Mouse (Mus musculus) frontal cortex, postnatal 10 days (tissue): ENCODE measurements around the gene Rps6kl1.

Experiments
- DNase-seq, 2 experiments: peaks; one replicate each; pipeline ENCODE4 v3.0.0; 2022; ENCODE audit warnings: low spot score in 2 of 2, mixed read lengths in 1 of 2

The Rps6kl1 gene

GRCm38 (mm10) chr12:85151002-85151774 lies at the start of gene Rps6kl1:
Gene Rps6kl1, minus strand, starts transcription at chr12:85151264.
- peak; percentile 72 to 74 for DNase-seq

- DNase-seq, result no peak
Measured at GRCm38 (mm10) chr12:85199954-85200353, 48.9 kb upstream of the Rps6kl1 start.

GRCm38 (mm10) chr12:85197936-85198335 lies 46.9 kb upstream of the Rps6kl1 start:
- DNase-seq, result no peak

- no peak for DNase-seq
Measured at GRCm38 (mm10) chr12:85197371-85197770, 46.3 kb upstream of the Rps6kl1 start.

GRCm38 (mm10) chr12:85196191-85196590 lies 45.1 kb upstream of the Rps6kl1 start:
- no peak for DNase-seq

- no peak for DNase-seq
Measured at GRCm38 (mm10) chr12:85195086-85195485, 44.0 kb upstream of the Rps6kl1 start.

GRCm38 (mm10) chr12:85194623-85195018 lies 43.6 kb upstream of the Rps6kl1 start:
- DNase-seq, result no peak

GRCm38 (mm10) chr12:85193923-85194622 lies 43.0 kb upstream of the Rps6kl1 start:
- no peak for DNase-seq

GRCm38 (mm10) chr12:85193146-85193545 lies 42.1 kb upstream of the Rps6kl1 start:
- no peak for DNase-seq

GRCm38 (mm10) chr12:85192461-85193108 lies 41.5 kb upstream of the Rps6kl1 start:
- no peak for DNase-seq

GRCm38 (mm10) chr12:85190290-85190689 lies 39.2 kb upstream of the Rps6kl1 start:
- DNase-seq, result no peak

GRCm38 (mm10) chr12:85186361-85186760 lies 35.3 kb upstream of the Rps6kl1 start:
- DNase-seq, result no peak

GRCm38 (mm10) chr12:85185810-85186209 lies 34.7 kb upstream of the Rps6kl1 start:
- no peak for DNase-seq

- no peak for DNase-seq
Measured at GRCm38 (mm10) chr12:85184118-85184517, 33.1 kb upstream of the Rps6kl1 start.

- DNase-seq, result no peak
Measured at GRCm38 (mm10) chr12:85182898-85183297, 31.8 kb upstream of the Rps6kl1 start.

- DNase-seq, result no peak
Measured at GRCm38 (mm10) chr12:85182345-85182643, 31.2 kb upstream of the Rps6kl1 start.

- DNase-seq, result no peak
Measured at GRCm38 (mm10) chr12:85181475-85182344, 30.6 kb upstream of the Rps6kl1 start.

GRCm38 (mm10) chr12:85178294-85178693 lies 27.2 kb upstream of the Rps6kl1 start:
- DNase-seq, result no peak

- no peak for DNase-seq
Measured at GRCm38 (mm10) chr12:85177740-85178239, 26.7 kb upstream of the Rps6kl1 start, which contains the start of gene Pgf. Gene Pgf, minus strand, starts transcription at chr12:85177790.

- DNase-seq, result no peak
Measured at GRCm38 (mm10) chr12:85176846-85177523, 25.9 kb upstream of the Rps6kl1 start.
